Mouse (Mus musculus) hematopoietic stem cell, adult 5-6 weeks (primary cell): ENCODE measurements around the gene Cacna1d. TPM values are rescaled to one million over a fixed set of nuclear protein-coding genes. Genes with fewer than 3 reads are reported as not detected.

Source experiments
- ATAC-seq, 2 experiments: fragments of 125-278 bp in 1 of 2; replicated peaks in 1 of 2; 2 replicates each; pipeline ENCODE4 v1.8.0; 2016 to 2017; ENCODE audit warnings: inconsistent platforms in 2 of 2, mild to moderate bottlenecking in 2 of 2, moderate number of reproducible peaks in 2 of 2, low read depth in 1 of 2, moderate TSS enrichment in 1 of 2; ENCODE audit not compliant: low FRiP score in 2 of 2, poor library complexity in 2 of 2, severe bottlenecking in 2 of 2, insufficient read depth in 1 of 2, low TSS enrichment in 1 of 2
- total RNA-seq: library from RNA; stranded (forward); fragments of 172-1452, 232-1000 nt; gene quantifications from 2 replicates; pipeline ENCODE4 v1.2.3, GENCODE M21; 2017

The Cacna1d gene
- total RNA-seq, 1 experiment from 2014 or later = 0.50 TPM

GRCm38 (mm10) chr14:30257626-30258025, 233.6 kb downstream of the Cacna1d start:
- no peak for ATAC-seq

DNA sequence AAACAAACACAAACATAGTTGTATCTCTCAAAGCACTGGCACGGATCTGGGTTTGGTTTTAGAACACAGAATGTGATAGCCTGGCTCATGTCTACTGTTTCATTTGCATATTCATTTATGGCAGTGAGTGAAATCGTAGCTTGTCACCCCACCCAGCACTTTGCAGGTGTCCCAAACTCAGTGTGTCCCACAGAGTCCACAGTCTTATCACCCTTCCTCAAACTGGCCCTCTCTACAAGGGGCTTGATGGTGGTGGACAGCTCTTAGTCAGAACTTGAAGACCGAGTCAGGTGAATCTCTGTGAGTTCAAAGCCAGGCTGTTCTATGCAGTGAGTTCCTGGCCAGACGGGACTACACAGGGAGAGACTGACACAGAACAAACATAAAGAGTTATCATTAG, 234.8 kb downstream of the Cacna1d start:
- no peak for ATAC-seq

DNA sequence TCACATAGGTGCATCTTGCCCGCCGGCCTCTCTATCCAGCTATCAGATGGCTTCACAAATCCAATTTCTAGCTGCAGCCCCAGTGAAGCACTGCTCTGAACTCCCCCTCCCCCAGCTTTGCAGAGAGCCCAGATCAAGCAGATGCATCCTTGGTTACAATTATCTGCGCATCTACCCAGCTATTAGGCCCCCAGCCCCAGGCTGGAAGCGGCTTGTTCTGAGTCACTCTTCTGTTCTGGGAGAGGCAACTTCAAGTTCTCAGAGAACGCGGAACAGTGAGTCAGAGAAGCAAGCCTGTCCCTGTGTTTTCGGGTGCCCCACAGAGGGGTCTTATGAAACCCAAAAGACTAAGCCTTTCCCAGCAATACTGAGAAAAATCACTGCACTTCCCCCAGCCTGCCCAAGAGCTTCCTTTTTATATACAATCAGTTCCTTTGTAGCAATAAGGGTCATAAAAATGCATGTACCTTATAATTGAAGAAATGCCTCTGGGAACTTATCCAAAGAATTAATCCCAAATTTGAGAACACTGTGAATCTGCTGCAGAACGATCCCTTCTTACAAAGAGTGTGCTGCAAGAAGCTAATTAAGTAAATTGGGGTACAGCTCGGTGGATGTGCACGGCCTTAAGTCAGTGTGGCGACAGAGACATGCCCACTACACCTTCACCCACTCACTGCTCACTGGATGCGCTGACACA, 235.4 kb downstream of the Cacna1d start:
- no peak for ATAC-seq

GRCm38 (mm10) chr14:30254776-30255175, 236.5 kb downstream of the Cacna1d start:
- ATAC-seq = no peak

- ATAC-seq = no peak
These were observed 238.4 kb downstream of the Cacna1d start for GRCm38 (mm10) chr14:30252824-30253223.

- ATAC-seq = no peak
These were observed 239.9 kb downstream of the Cacna1d start for GRCm38 (mm10) chr14:30251351-30251750.

- ATAC-seq = peak; percentile 48 to 70; a peak in 3 of 4 replicates
These were observed 241.7 kb downstream of the Cacna1d start for GRCm38 (mm10) chr14:30249591-30249990.

- no peak for ATAC-seq
These were observed 242.4 kb downstream of the Cacna1d start for GRCm38 (mm10) chr14:30248811-30249210.

GRCm38 (mm10) chr14:30248121-30248520, 243.1 kb downstream of the Cacna1d start:
- ATAC-seq = peak; percentile 51 to 68

- ATAC-seq = no peak
These were observed 243.6 kb downstream of the Cacna1d start for GRCm38 (mm10) chr14:30247606-30248005.

- ATAC-seq = no peak
These were observed 246.5 kb downstream of the Cacna1d start for GRCm38 (mm10) chr14:30244776-30245175.

GRCm38 (mm10) chr14:30242818-30243205, 248.4 kb downstream of the Cacna1d start:
- ATAC-seq = no peak

- no peak; a peak in 1 of 4 replicates for ATAC-seq
These were observed 249.0 kb downstream of the Cacna1d start for GRCm38 (mm10) chr14:30242166-30242817.

DNA sequence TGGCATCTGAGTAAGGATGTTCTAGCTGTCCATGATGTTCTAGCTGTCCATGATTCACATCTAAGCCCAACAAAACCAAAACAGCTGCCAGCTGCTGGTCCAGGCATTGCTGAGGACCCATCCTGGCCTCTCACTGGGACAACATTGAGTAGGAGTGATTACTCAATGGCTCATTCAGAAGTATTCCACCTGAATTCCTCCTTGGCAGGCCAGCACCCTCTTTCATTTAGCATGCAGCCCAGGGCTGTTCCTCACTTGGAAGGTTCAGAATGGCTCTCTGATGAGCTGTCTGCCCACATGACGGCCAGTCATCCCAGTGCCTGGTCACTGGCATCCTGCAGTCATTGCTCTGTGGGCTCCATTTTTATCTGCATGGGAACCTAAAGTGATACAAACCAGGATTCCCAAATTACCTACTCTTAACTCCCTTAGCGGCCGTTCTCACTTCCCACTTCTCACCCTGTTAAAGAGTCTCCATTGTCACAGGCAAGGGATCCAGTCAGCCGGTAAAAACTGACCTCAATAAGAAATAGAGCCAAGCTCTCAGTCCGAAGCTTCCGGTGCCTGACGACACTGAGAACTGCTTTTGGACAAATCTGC, 250.2 kb downstream of the Cacna1d start:
- ATAC-seq = no peak

- no peak for ATAC-seq
These were observed 252.4 kb downstream of the Cacna1d start for GRCm38 (mm10) chr14:30238807-30239206.

GRCm38 (mm10) chr14:30225161-30225560, 266.1 kb downstream of the Cacna1d start:
- no peak for ATAC-seq

- ATAC-seq = no peak
These were observed 269.2 kb downstream of the Cacna1d start for GRCm38 (mm10) chr14:30222101-30222500.

DNA sequence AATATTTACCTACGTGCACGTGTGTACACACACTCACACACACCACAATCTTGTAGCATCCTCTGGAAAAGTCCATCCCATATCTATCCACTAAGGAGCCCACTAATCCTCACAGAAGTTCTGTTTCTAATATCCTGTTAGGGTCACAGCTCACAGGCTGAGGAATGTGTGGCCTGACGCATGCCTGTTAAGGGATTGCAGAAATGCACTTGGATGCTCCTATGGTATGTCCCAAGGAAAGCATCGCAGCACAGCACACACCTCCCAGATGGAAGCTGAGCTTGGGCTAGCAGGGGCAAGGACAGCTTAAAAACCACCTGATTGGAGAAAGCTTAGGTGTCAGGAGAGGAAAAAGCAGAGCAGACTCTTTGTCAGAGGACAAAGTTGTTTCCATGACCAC, 271.4 kb downstream of the Cacna1d start:
- no peak for ATAC-seq
